Mouse (Mus musculus) 3134 (cell line): ENCODE measurements at regions not wholly inside any gene's neighbourhood (a gene's known extent, or its start where the extent isn't known, plus 50 kb on each side); places are given as distances from the start of the nearest gene placed in this dataset.

Experiments used
- DNase-seq: peaks from one replicate; pipeline ENCODE4 v3.0.0-alpha.2; 2011; ENCODE audit warnings: low spot score; ENCODE audit not compliant: insufficient read length; ENCODE audit errors: extremely low read depth

- no peak for DNase-seq
These were observed 236.2 kb downstream of the 1500009L16Rik start for GRCm38 (mm10) chr10:83958826-83959225.

GRCm38 (mm10) chr10:83963232-83963760 lies 240.6 kb downstream of the 1500009L16Rik start:
- no peak for DNase-seq

- DNase-seq = no peak
These were observed 241.3 kb downstream of the 1500009L16Rik start for GRCm38 (mm10) chr10:83963779-83964643.

- no peak for DNase-seq
These were observed 242.2 kb downstream of the 1500009L16Rik start for GRCm38 (mm10) chr10:83964838-83965237.

GRCm38 (mm10) chr10:83970501-83970900 lies 247.8 kb downstream of the 1500009L16Rik start:
- DNase-seq = no peak

- no peak for DNase-seq
These were observed 251.9 kb downstream of the 1500009L16Rik start for GRCm38 (mm10) chr10:83974548-83974947.

- DNase-seq = no peak
These were observed 253.9 kb downstream of the 1500009L16Rik start for GRCm38 (mm10) chr10:83976548-83976947.

GRCm38 (mm10) chr10:83979930-83980329 lies 257.3 kb downstream of the 1500009L16Rik start:
- DNase-seq = no peak

GRCm38 (mm10) chr10:83984697-83985415 lies 262.2 kb downstream of the 1500009L16Rik start:
- DNase-seq = no peak

- no peak for DNase-seq
These were observed 270.1 kb downstream of the 1500009L16Rik start for GRCm38 (mm10) chr10:83992577-83993305.

- no peak for DNase-seq
These were observed 272.4 kb downstream of the 1500009L16Rik start for GRCm38 (mm10) chr10:83995026-83995600.

- DNase-seq = no peak
These were observed 273.2 kb downstream of the 1500009L16Rik start for GRCm38 (mm10) chr10:83995913-83996312.

GRCm38 (mm10) chr10:83996489-83996888 lies 273.8 kb downstream of the 1500009L16Rik start:
- no peak for DNase-seq

- DNase-seq = no peak
These were observed 278.0 kb downstream of the 1500009L16Rik start for GRCm38 (mm10) chr10:84000436-84001208.

- no peak for DNase-seq
These were observed 280.1 kb downstream of the 1500009L16Rik start for GRCm38 (mm10) chr10:84002744-84003143.

- no peak for DNase-seq
These were observed 281.0 kb downstream of the 1500009L16Rik start for GRCm38 (mm10) chr10:84003601-84004149.

GRCm38 (mm10) chr10:84008923-84009322 lies 286.3 kb downstream of the 1500009L16Rik start:
- no peak for DNase-seq

GRCm38 (mm10) chr10:84019381-84019780 lies 296.7 kb downstream of the 1500009L16Rik start:
- DNase-seq = no peak

- DNase-seq = peak; percentile 10
These were observed 297.5 kb downstream of the 1500009L16Rik start for GRCm38 (mm10) chr10:84020023-84020620.
